Mouse (Mus musculus): Measurements from ENCODE around the gene Tmc2. TPM values are rescaled to one million over a fixed set of nuclear protein-coding genes. Genes with fewer than 3 reads are reported as not detected.

Gene Tmc2
- polyA plus RNA-seq, 1 experiment from 2014 or later: not detected

DNA sequence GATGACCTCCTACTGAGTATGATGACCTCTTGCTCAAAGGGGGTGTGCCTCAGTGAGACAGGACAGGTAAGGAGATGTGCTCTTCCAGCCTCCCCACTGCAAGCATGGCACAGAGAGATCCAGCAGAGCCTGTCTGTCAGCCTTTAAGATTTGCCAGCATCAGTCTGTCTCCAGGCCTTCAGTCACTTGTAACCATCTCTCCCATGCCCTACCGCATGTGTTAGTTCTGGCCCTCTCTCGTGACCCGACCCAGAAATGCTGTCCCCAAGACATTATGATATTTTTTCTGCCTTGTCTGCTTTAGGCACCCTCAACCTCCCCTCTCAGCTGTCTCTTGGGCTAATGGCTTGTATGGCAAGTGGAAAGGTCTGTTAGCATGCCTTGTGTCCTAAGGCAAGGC is 14.6 kb downstream of the Tmc2 start:
- Histone ChIP-seq H3K9ac (ENCODE audit: low read depth, low read length) (no peak overlapping the region), H3K36me3 (ENCODE audit: control insufficient read depth, insufficient read depth, low read length) (no peaks in the 10 kb centered on the region), H3K27me3 (replicated peaks; ENCODE audit: control insufficient read depth, insufficient read depth, low read length) (no peaks in the 10 kb centered on the region), H3K27ac (ENCODE audit: low read depth, low read length) (no peak overlapping the region), H3K4me2 (ENCODE audit: low read length) (no peak overlapping the region), H3K9me3 (ENCODE audit: control insufficient read depth, low read length) (no peaks in the 10 kb centered on the region), H3K4me1 (ENCODE audit: control insufficient read depth, insufficient read depth, low read depth, low read length) (no peaks in the 10 kb centered on the region), H3K4me3 (ENCODE audit: low read length) (no peak overlapping the region)
- no peak for ATAC-seq
- 93% methylated on average over 3 of the region's 3 CpGs for WGBS

DNA sequence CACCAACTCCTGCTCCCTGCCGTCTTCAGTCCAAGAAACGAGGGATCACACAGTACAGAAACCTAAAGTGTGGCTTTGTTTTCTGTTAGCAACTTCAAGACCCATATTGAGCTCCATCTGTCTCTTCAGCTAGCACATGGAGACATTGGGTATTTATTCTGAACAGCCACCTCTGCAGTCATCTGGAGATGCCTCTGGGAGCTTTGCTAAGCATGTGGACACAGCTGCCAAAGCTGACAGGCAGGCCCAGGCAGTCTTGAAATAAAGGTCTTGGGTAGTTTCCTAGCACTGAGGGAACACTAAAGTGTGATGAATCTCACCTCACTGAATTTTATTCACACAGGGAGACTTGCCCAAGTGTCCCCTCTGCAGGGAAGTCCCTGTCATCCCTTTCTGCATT is 16.6 kb downstream of the Tmc2 start:
- H3K4me1 ChIP-seq (ENCODE audit: control insufficient read depth, insufficient read depth, low read depth, low read length): no peaks in the 10 kb centered on the region
- no peak overlapping the region for H3K27ac ChIP-seq (ENCODE audit: low read depth, low read length)
- no peaks in the 10 kb centered on the region for H3K36me3 ChIP-seq (ENCODE audit: control insufficient read depth, insufficient read depth, low read length)
- H3K9ac ChIP-seq (ENCODE audit: low read depth, low read length): no peak overlapping the region
- ATAC-seq: no peak
- 77% methylated on average over 2 of the region's 2 CpGs for WGBS
- H3K4me2 ChIP-seq (ENCODE audit: low read length): no peak overlapping the region
- H3K4me3 ChIP-seq (ENCODE audit: low read length): no peak overlapping the region
- no peaks in the 10 kb centered on the region for H3K9me3 ChIP-seq (ENCODE audit: control insufficient read depth, low read length)
- H3K27me3 ChIP-seq (replicated peaks; ENCODE audit: control insufficient read depth, insufficient read depth, low read length): no peaks in the 10 kb centered on the region

DNA sequence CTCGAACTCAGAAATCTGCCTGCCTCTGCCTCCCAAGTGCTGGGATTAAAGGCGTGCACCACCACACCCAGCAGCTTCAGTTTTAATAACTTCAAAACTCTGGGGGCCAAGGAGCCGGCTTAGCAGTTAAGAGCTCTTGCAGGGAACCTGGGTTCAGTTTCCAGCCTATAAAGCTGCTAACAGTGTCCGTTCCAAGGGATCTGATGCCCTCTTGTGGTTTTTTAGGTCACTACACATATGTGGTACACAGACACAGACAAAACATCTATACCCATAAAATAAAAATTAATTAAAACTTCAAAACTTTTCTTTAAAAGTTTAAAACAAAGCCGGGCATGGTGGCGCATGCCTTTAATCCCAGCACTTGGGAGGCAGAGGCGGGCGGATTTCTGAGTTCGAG is 51.9 kb downstream of the Tmc2 start:
- Histone ChIP-seq H3K36me3 (ENCODE audit: control insufficient read depth, insufficient read depth, low read length) (no peaks in the 10 kb centered on the region), H3K9ac (ENCODE audit: low read depth, low read length) (no peak overlapping the region), H3K4me3 (ENCODE audit: low read length) (no peak overlapping the region), H3K4me2 (ENCODE audit: low read length) (no peak overlapping the region), H3K27ac (ENCODE audit: low read depth, low read length) (no peak overlapping the region), H3K9me3 (ENCODE audit: control insufficient read depth, low read length) (no peaks in the 10 kb centered on the region), H3K4me1 (ENCODE audit: control insufficient read depth, insufficient read depth, low read depth, low read length) (no peaks in the 10 kb centered on the region), H3K27me3 (replicated peaks; ENCODE audit: control insufficient read depth, insufficient read depth, low read length) (no peaks in the 10 kb centered on the region)
- ATAC-seq: no peak
- 48% methylated on average over 9 of the region's 9 CpGs for WGBS

DNA sequence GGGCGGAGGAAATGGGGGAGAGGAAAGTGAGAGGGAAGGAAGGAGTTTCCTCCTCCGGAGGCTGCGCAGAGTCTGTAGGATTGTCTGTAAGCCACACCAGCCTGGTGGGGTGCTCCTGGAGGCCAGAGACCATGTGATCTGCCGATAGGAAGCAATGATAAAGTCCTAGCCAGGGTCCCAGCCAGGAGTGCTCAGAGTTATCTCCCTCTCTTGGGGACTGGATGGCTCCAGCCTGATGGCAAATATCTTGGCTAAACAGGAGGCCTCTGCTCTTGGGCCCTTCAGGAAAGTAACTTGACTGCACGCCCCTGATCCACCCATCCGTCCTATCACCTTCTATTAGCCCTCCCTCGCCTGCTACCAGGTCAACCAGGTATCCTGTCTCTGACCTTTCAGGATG is 53.2 kb downstream of the Tmc2 start:
- WGBS: 75% methylated on average over 7 of the region's 7 CpGs
- Histone ChIP-seq H3K27me3 (replicated peaks; ENCODE audit: control insufficient read depth, insufficient read depth, low read length) (no peaks in the 10 kb centered on the region), H3K9me3 (ENCODE audit: control insufficient read depth, low read length) (no peaks in the 10 kb centered on the region), H3K36me3 (ENCODE audit: control insufficient read depth, insufficient read depth, low read length) (no peaks in the 10 kb centered on the region), H3K27ac (ENCODE audit: low read depth, low read length) (no peak overlapping the region), H3K4me2 (ENCODE audit: low read length) (no peak overlapping the region), H3K4me1 (ENCODE audit: control insufficient read depth, insufficient read depth, low read depth, low read length) (no peaks in the 10 kb centered on the region), H3K4me3 (ENCODE audit: low read length) (no peak overlapping the region), H3K9ac (ENCODE audit: low read depth, low read length) (no peak overlapping the region; the same call in 1 of the 2 replicates)
- no peak for ATAC-seq

DNA sequence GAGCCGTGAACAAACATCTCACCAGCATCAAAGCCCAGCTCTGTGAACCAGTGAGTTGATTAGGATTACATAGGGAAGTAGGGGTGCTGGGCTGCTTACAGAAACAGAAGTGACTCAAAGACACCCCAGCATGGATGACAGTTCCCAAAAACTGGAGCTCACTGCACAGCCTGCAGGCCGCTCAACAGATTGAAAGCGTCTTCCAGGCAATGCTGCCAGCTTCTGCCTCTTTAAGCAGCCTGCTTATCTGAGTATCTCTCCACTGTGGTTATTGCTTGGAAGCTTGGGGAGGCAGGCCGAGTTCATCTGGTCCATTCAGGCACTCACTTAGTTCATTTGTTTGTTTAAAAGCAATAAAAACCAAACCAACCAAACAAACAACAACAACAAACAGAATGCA is 61.8 kb downstream of the Tmc2 start:
- Histone ChIP-seq H3K4me1 (ENCODE audit: control insufficient read depth, insufficient read depth, low read depth, low read length) (no peaks in the 10 kb centered on the region), H3K4me3 (ENCODE audit: low read length) (no peak overlapping the region), H3K9me3 (ENCODE audit: control insufficient read depth, low read length) (no peaks in the 10 kb centered on the region), H3K27me3 (replicated peaks; ENCODE audit: control insufficient read depth, insufficient read depth, low read length) (no peaks in the 10 kb centered on the region), H3K36me3 (ENCODE audit: control insufficient read depth, insufficient read depth, low read length) (no peaks in the 10 kb centered on the region), H3K9ac (ENCODE audit: low read depth, low read length) (no peak overlapping the region), H3K27ac (ENCODE audit: low read depth, low read length) (no peak overlapping the region), H3K4me2 (ENCODE audit: low read length) (no peak overlapping the region)
- no peak for ATAC-seq
- 92% methylated on average over 4 of the region's 4 CpGs for WGBS

DNA sequence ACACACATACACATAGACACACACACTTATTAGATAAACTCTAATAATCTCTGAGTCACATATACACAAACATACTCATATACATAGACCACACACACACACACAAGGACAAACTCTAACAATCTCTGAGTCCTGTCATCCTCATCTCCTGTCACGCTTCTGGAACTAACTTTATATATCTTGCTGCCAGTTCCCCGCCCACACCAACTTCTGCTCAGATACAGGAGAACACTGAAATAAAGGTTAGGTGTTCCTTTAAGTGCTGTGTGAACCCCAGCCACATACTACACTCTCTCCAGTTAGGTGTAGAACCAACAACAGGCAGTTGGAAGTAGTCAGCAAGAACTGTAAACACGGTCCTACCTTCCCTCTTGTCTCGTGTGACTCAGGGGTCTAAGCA is 65.8 kb downstream of the Tmc2 start:
- WGBS: 92% methylated on average over 4 of the region's 4 CpGs
- H3K4me1 ChIP-seq (ENCODE audit: control insufficient read depth, insufficient read depth, low read depth, low read length): no peaks in the 10 kb centered on the region
- no peak overlapping the region for H3K4me2 ChIP-seq (ENCODE audit: low read length)
- H3K36me3 ChIP-seq (ENCODE audit: control insufficient read depth, insufficient read depth, low read length): no peaks in the 10 kb centered on the region
- H3K9me3 ChIP-seq (ENCODE audit: control insufficient read depth, low read length): no peaks in the 10 kb centered on the region
- H3K4me3 ChIP-seq (ENCODE audit: low read length): no peak overlapping the region
- no peak overlapping the region for H3K9ac ChIP-seq (ENCODE audit: low read depth, low read length)
- H3K27me3 ChIP-seq (replicated peaks; ENCODE audit: control insufficient read depth, insufficient read depth, low read length): no peaks in the 10 kb centered on the region; the same call in 1 of the 2 replicates
- no peak overlapping the region for H3K27ac ChIP-seq (ENCODE audit: low read depth, low read length)
- ATAC-seq: no peak

DNA sequence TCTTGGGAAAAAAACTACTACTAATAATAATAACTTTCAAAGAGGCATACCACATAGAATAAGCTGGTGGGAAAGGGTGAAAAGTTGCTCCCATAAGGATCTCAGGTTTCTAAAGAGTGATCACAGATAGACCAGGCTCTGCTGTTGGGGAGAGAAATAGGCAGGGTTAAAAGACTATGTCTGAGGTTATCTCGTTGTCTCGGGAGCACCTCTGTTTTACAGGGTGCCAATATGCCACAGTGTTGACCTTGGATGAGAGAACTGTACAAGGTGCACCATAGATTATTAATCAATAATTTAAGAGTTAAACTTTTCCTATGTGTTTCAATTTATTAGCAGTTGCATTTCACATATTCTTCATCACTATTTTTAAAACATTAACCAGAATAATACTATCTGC is 66.9 kb downstream of the Tmc2 start:
- Histone ChIP-seq H3K4me3 (ENCODE audit: low read length) (no peak overlapping the region), H3K36me3 (ENCODE audit: control insufficient read depth, insufficient read depth, low read length) (no peaks in the 10 kb centered on the region), H3K4me2 (ENCODE audit: low read length) (no peak overlapping the region), H3K4me1 (ENCODE audit: control insufficient read depth, insufficient read depth, low read depth, low read length) (no peaks in the 10 kb centered on the region), H3K27me3 (replicated peaks; ENCODE audit: control insufficient read depth, insufficient read depth, low read length) (no peaks in the 10 kb centered on the region; the same call in 1 of the 2 replicates), H3K9ac (ENCODE audit: low read depth, low read length) (no peak overlapping the region), H3K27ac (ENCODE audit: low read depth, low read length) (no peak overlapping the region), H3K9me3 (ENCODE audit: control insufficient read depth, low read length) (no peaks in the 10 kb centered on the region)
- WGBS: 85% methylated on average over 2 of the region's 2 CpGs
- ATAC-seq: no peak

DNA sequence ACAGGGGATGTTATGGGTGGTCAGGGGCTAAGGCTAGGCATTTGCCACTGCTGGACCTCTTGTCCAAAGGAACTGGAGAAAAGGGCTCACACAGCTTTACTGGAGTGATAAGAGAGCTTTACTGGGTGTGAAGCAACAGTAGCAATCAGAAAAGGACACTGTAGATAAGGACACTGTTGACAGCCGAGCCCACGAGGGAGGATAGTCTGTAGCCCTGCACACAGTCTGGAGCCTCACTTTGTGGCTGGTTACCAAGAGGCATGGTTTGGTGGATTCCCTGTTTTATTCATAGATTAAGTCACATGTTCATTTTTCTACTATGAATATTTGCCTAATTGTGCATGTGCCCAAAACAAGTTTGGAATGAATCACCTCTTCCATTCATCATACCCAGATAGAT is 67.4 kb downstream of the Tmc2 start:
- ATAC-seq: no peak
- Histone ChIP-seq H3K36me3 (ENCODE audit: control insufficient read depth, insufficient read depth, low read length) (no peaks in the 10 kb centered on the region), H3K9ac (ENCODE audit: low read depth, low read length) (no peak overlapping the region), H3K4me2 (ENCODE audit: low read length) (no peak overlapping the region), H3K4me1 (ENCODE audit: control insufficient read depth, insufficient read depth, low read depth, low read length) (no peaks in the 10 kb centered on the region), H3K4me3 (ENCODE audit: low read length) (no peak overlapping the region), H3K27ac (ENCODE audit: low read depth, low read length) (no peak overlapping the region), H3K27me3 (replicated peaks; ENCODE audit: control insufficient read depth, insufficient read depth, low read length) (no peaks in the 10 kb centered on the region; the same call in 1 of the 2 replicates), H3K9me3 (ENCODE audit: control insufficient read depth, low read length) (no peaks in the 10 kb centered on the region)
- 92% methylated on average over 2 of the region's 2 CpGs for WGBS

DNA sequence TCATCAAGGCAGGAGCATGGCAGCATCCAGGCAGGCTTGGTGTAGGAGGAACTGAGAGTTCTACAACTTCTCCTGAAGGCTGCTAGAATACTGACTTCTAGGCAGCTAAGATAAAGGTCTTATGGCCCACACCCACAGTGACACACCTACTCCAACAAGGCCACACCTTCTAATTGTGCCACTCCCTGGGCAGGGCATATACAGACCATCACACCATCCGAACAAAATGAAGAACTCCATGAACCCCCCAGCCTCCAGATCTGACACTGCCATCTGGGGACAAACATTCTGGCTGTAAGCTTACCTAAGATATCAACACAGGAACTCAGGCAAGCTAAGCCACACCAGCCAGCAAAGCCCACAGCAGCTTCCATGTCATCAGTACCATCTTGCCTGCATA is 70.5 kb downstream of the Tmc2 start:
- 92% methylated on average over 1 of the region's 1 CpGs for WGBS
- no peak for ATAC-seq
- H3K4me1 ChIP-seq (ENCODE audit: control insufficient read depth, insufficient read depth, low read depth, low read length): no peaks in the 10 kb centered on the region
- H3K9me3 ChIP-seq (ENCODE audit: control insufficient read depth, low read length): no peaks in the 10 kb centered on the region
- no peak overlapping the region for H3K4me2 ChIP-seq (ENCODE audit: low read length)
- H3K9ac ChIP-seq (ENCODE audit: low read depth, low read length): no peak overlapping the region
- no peaks in the 10 kb centered on the region for H3K36me3 ChIP-seq (ENCODE audit: control insufficient read depth, insufficient read depth, low read length)
- no peak overlapping the region for H3K4me3 ChIP-seq (ENCODE audit: low read length)
- no peak overlapping the region for H3K27ac ChIP-seq (ENCODE audit: low read depth, low read length)
- H3K27me3 ChIP-seq (replicated peaks; ENCODE audit: control insufficient read depth, insufficient read depth, low read length): no peaks in the 10 kb centered on the region; the same call in 1 of the 2 replicates

DNA sequence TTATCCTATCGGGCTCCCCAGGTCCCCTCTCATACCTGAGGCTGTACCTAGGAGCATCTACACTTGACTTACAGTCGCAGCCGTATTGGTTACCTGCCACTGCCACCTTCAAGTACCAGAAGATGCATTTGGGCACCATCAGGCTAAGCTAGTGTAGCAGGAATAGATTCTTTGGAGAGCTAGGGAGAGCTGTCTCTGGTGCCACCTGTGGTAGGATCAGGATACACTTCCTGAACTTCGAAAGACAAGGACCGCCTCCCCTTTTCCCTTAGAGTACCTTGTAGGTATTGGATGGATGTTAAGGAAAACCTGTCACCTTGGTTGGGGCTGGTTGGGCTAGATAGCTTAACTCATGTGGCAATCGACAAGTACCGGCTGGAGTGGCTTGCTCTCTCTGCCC is 73.1 kb downstream of the Tmc2 start:
- 66% methylated on average over 7 of the region's 7 CpGs for WGBS
- ATAC-seq: no peak
- no peaks in the 10 kb centered on the region for H3K36me3 ChIP-seq (ENCODE audit: control insufficient read depth, insufficient read depth, low read length)
- no peaks in the 10 kb centered on the region for H3K27me3 ChIP-seq (replicated peaks; ENCODE audit: control insufficient read depth, insufficient read depth, low read length)
- no peak overlapping the region for H3K4me3 ChIP-seq (ENCODE audit: low read length)
- H3K9me3 ChIP-seq (ENCODE audit: control insufficient read depth, low read length): no peaks in the 10 kb centered on the region
- H3K27ac ChIP-seq (ENCODE audit: low read depth, low read length): no peak overlapping the region
- H3K4me1 ChIP-seq (ENCODE audit: control insufficient read depth, insufficient read depth, low read depth, low read length): peaks cover under 1% of the 10 kb centered on the region
- no peak overlapping the region for H3K9ac ChIP-seq (ENCODE audit: low read depth, low read length)
- H3K4me2 ChIP-seq (ENCODE audit: low read length): no peak overlapping the region

All from hindbrain, embryonic 16.5 days (tissue).